Mouse (Mus musculus) myocyte (in vitro differentiated cells): ENCODE measurements around the gene 9330161L09Rik. TPM values are rescaled to one million over a fixed set of nuclear protein-coding genes. Genes with fewer than 3 reads are reported as not detected.

Source experiments
- H3K27me3 ChIP-seq: one replicate; pipeline ENCODE4 v1.6.1; 2011; ENCODE audit not compliant: control insufficient read depth, insufficient read depth, insufficient read length
- H3K36me3 ChIP-seq: one replicate; pipeline ENCODE4 v1.6.1; 2011; ENCODE audit not compliant: control insufficient read depth, insufficient read depth
- H3K4me2 ChIP-seq: one replicate; pipeline ENCODE4 v1.6.1; 2011; ENCODE audit warnings: low read depth, control low read depth
- H3K4me3 ChIP-seq: one replicate; pipeline ENCODE4 v1.5.1; 2011; ENCODE audit warnings: mild to moderate bottlenecking, control low read depth, moderate library complexity
- H3K79me2 ChIP-seq: one replicate; pipeline ENCODE4 v1.6.1; 2011; ENCODE audit not compliant: control insufficient read depth, insufficient read depth
- H3ac ChIP-seq: one replicate; pipeline ENCODE4 v1.6.1; 2011; ENCODE audit not compliant: control insufficient read depth, insufficient read length
- CEBPB ChIP-seq: IDR thresholded peaks from 2 replicates; pipeline ENCODE4 v1.6.1; 2011; ENCODE audit warnings: mild to moderate bottlenecking, moderate library complexity; ENCODE audit not compliant: poor library complexity, insufficient read depth, severe bottlenecking
- E2F4 ChIP-seq: IDR thresholded peaks from one replicate; pipeline ENCODE4 v1.6.1; 2011; ENCODE audit warnings: mild to moderate bottlenecking, control low read depth, moderate library complexity; ENCODE audit not compliant: insufficient read depth
- MAX ChIP-seq: IDR thresholded peaks from one replicate; pipeline ENCODE4 v1.6.1; 2011; ENCODE audit warnings: low read depth, mild to moderate bottlenecking, control low read depth
- MYOD1 ChIP-seq, 3 experiments: IDR thresholded peaks; one replicate each; pipeline ENCODE4 v1.6.1; 2011; ENCODE audit warnings: control low read depth in 2 of 3, low read depth in 2 of 3, mild to moderate bottlenecking in 2 of 3, moderate library complexity in 1 of 3; ENCODE audit not compliant: insufficient read length in 2 of 3, control insufficient read depth in 1 of 3
- MYOG ChIP-seq, 3 experiments: IDR thresholded peaks; one replicate each; pipeline ENCODE4 v1.6.1; 2011; ENCODE audit warnings: control low read depth in 2 of 3, low read depth in 2 of 3, mild to moderate bottlenecking in 2 of 3; ENCODE audit not compliant: insufficient read length in 2 of 3, control insufficient read depth in 1 of 3, insufficient read depth in 1 of 3
- POLR2A ChIP-seq: IDR thresholded peaks from one replicate; pipeline ENCODE4 v1.6.1; 2011; ENCODE audit warnings: low read depth, mild to moderate bottlenecking, control low read depth, moderate library complexity; ENCODE audit not compliant: insufficient read length
- POLR2AphosphoS2 ChIP-seq: IDR thresholded peaks from one replicate; pipeline ENCODE4 v1.6.1; 2011; ENCODE audit warnings: low read depth, control low read depth; ENCODE audit not compliant: insufficient read length
- REST ChIP-seq: IDR thresholded peaks from one replicate; pipeline ENCODE4 v1.6.1; 2011; ENCODE audit warnings: mild to moderate bottlenecking, control low read depth, moderate library complexity; ENCODE audit not compliant: insufficient read depth, insufficient read length
- SRF ChIP-seq: IDR thresholded peaks from one replicate; pipeline ENCODE4 v1.6.1; 2011; ENCODE audit warnings: low read depth; ENCODE audit not compliant: control insufficient read depth, insufficient read length
- TCF12 ChIP-seq: IDR thresholded peaks from one replicate; pipeline ENCODE4 v1.6.1; 2011; ENCODE audit warnings: mild to moderate bottlenecking, control low read depth; ENCODE audit not compliant: poor library complexity, insufficient read depth, severe bottlenecking
- TCF3 ChIP-seq: IDR thresholded peaks from one replicate; pipeline ENCODE4 v1.6.1; 2011; ENCODE audit warnings: low read depth, control low read depth; ENCODE audit not compliant: insufficient read length
- USF1 ChIP-seq: IDR thresholded peaks from one replicate; pipeline ENCODE4 v1.6.1; 2011; ENCODE audit warnings: low read depth, mild to moderate bottlenecking, control low read depth, moderate library complexity
- polyA plus RNA-seq: library from polyadenylated mRNA; unstranded; fragments of >200 nt; fragmentation: generic; extraction: Trizol; gene quantifications from one replicate; pipeline ENCODE4 v1.2.1, GENCODE M21; 2012; ENCODE audit warnings: missing spikeins

The 9330161L09Rik gene
- polyA plus RNA-seq, 1 experiment, result 0.60 TPM

DNA sequence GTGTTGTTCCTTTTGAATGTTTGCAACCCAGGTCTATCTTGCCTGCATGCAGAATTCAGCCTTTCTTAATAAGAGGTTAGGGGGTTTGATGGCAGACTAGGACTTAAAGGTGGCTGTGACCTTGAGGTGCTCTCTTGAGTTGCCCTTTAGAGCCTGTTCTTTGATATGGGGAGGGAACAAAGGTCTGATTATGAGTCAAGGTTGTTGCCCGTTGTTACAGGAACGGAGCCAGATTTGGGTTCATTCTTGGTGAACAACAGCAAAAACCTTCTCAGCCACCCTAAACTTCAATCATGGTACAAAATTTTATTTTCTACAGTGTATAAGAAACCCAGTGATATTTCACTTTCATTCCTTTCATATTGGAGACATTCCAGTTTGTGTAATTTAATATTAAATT lies 25.8 kb upstream of the 9330161L09Rik start:
- H3ac ChIP-seq, result no peak overlapping the region
- H3K4me3 ChIP-seq, result peak overlapping the region; percentile 32
- H3K27me3 ChIP-seq, result no peaks in the 10 kb centered on the region
- H3K4me2 ChIP-seq, result peak overlapping the region; percentile 72
- no peak for TF ChIP-seq MYOG (IDR thresholded peaks at IDR 0.05; ENCODE audit: control insufficient read depth in 1 of 3, insufficient read depth in 1 of 3, insufficient read length in 2 of 3, low read depth in 2 of 3)
- TF ChIP-seq REST, result no peak
- TF ChIP-seq TCF3, result no peak
- no peak for TF ChIP-seq SRF
- no peak for TF ChIP-seq MAX
- no peak for TF ChIP-seq CEBPB
- no peak for TF ChIP-seq MYOD1 (IDR thresholded peaks at IDR 0.05; ENCODE audit: control insufficient read depth in 1 of 3, insufficient read length in 2 of 3, low read depth in 2 of 3)
- TF ChIP-seq TCF12, result no peak
- TF ChIP-seq E2F4, result no peak
- no peak for TF ChIP-seq POLR2AphosphoS2
- TF ChIP-seq USF1, result no peak
- TF ChIP-seq POLR2A, result no peak
- peaks cover 4% of the 10 kb centered on the region for H3K79me2 ChIP-seq
- no peaks in the 10 kb centered on the region for H3K36me3 ChIP-seq

- no peak overlapping the region for H3K4me2 ChIP-seq
- H3ac ChIP-seq, result no peak overlapping the region
- no peaks in the 10 kb centered on the region for H3K27me3 ChIP-seq
- H3K4me3 ChIP-seq, result no peak overlapping the region
- TF ChIP-seq MYOD1 (IDR thresholded peaks at IDR 0.05; ENCODE audit: control insufficient read depth in 1 of 3, insufficient read length in 2 of 3, low read depth in 2 of 3) (no peak), SRF (no peak), TCF3 (no peak), E2F4 (no peak), USF1 (no peak), MYOG (IDR thresholded peaks at IDR 0.05; ENCODE audit: control insufficient read depth in 1 of 3, insufficient read depth in 1 of 3, insufficient read length in 2 of 3, low read depth in 2 of 3) (no peak), MAX (no peak), TCF12 (no peak), CEBPB (no peak), REST (no peak), POLR2A (no peak), POLR2AphosphoS2 (no peak)
- peaks cover 38% of the 10 kb centered on the region for H3K79me2 ChIP-seq
- H3K36me3 ChIP-seq, result peaks cover 9% of the 10 kb centered on the region
Measured at GRCm38 (mm10) chr12:103426710-103427109, 19.1 kb upstream of the 9330161L09Rik start.

DNA sequence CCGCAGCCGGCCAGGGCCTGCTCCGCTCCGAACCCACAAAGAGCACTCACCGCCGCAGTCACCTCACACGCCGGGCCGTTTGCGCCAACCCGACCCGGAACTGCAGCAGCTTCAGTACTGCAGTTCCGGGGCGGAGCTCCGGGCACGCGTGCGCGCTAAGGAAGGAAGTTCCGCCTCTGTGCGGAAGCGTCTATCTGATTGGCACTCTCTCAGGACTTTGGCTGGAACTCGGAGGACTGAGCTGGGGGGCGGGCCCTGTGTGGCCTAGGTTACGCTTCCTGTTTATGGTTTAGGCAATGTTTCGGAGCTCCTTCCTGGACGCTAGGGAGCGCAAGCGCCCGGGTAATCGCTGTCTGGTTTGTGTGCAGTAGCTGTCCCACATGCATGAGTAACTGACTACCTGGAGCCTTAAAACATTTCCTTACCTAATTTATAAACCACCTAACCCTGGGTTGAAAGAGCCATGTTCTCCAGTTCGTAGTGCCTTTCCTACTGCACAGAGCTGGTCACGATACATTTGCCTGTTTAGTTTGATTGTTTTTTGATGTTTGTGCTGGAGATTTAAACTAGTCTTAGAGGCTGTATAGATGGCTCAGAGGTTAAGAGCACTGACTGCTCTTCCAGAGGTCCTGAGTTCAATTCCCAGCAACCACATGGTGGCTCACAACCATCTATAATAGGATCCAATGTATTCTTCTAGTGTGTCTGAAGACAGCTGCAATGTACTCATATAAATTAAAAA lies 18.3 kb upstream of the 9330161L09Rik start, which contains the start of gene Ddx24:
Gene Ddx24, minus strand, starts transcription at position 102 of the 742 bp plus-strand sequence.
- H3ac ChIP-seq, result peak within 1 kb of the TSS; percentile 22
- peak within 1 kb of the TSS; percentile 84 for H3K4me2 ChIP-seq
- H3K4me3 ChIP-seq, result peak within 1 kb of the TSS; percentile 62
- H3K27me3 ChIP-seq, result no peaks in the 10 kb centered on the region
- TF ChIP-seq MYOD1 (IDR thresholded peaks at IDR 0.05; ENCODE audit: control insufficient read depth in 1 of 3, insufficient read length in 2 of 3, low read depth in 2 of 3), result no peak
- no peak for TF ChIP-seq REST
- TF ChIP-seq TCF12, result no peak
- peak; percentile 53 for TF ChIP-seq SRF
- no peak for TF ChIP-seq MAX
- TF ChIP-seq TCF3, result no peak
- TF ChIP-seq E2F4, result no peak
- TF ChIP-seq POLR2A, result peak; percentile 86
- peak; percentile 85 for TF ChIP-seq POLR2AphosphoS2
- peaks cover 46% of the 10 kb centered on the region for H3K79me2 ChIP-seq
- peaks cover 14% of the 10 kb centered on the region for H3K36me3 ChIP-seq

DNA sequence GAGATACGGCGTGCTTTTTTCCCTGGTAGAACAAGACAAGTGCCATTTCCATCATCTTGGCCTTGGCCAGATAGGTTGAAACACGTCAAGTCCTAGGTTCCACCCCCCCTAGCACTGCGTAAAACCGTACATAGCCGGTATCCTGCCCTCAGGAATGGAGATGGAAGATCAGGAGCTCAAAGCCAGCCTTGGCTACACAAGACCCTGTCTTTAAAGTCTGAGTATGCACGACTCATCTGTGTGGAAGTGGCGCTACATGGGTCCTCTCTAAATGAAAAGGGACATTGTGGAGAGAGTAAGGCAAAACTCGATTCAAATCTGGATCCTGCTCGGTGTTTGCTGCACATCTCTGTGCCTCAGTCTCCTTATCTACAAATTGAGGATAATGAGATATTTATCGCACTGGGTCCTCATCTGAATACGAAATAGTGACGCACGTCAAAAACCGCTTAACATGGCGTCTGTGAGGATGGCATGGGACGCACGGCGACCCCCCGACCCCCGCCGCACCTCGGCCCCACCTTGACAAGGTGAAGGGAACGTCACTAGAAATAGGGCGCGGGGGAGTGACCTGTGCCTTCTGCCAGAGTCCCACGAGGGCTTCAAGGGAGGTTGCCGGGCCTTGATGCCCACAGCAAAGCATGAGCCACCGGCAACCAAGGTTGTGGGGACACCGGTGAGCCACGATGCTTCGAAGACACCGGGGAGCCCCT lies 17.6 kb upstream of the 9330161L09Rik start:
- Histone ChIP-seq H3K4me3 (peak overlapping the region; percentile 62), H3K27me3 (no peaks in the 10 kb centered on the region), H3K4me2 (peak overlapping the region; percentile 80), H3ac (peak overlapping the region; percentile 22), H3K79me2 (peaks cover 54% of the 10 kb centered on the region), H3K36me3 (peaks cover 14% of the 10 kb centered on the region)
- TF ChIP-seq E2F4, result no peak
- no peak for TF ChIP-seq MYOG (IDR thresholded peaks at IDR 0.05; ENCODE audit: control insufficient read depth in 1 of 3, insufficient read depth in 1 of 3, insufficient read length in 2 of 3, low read depth in 2 of 3)
- TF ChIP-seq MAX, result no peak
- no peak for TF ChIP-seq SRF
- TF ChIP-seq TCF12, result no peak
- TF ChIP-seq TCF3, result no peak
- TF ChIP-seq USF1, result no peak
- no peak for TF ChIP-seq POLR2A
- no peak for TF ChIP-seq POLR2AphosphoS2
- TF ChIP-seq REST, result no peak
- no peak for TF ChIP-seq CEBPB
- no peak for TF ChIP-seq MYOD1 (IDR thresholded peaks at IDR 0.05; ENCODE audit: control insufficient read depth in 1 of 3, insufficient read length in 2 of 3, low read depth in 2 of 3)
